Mouse (Mus musculus): Measurements from ENCODE around the gene Itih5.

The Itih5 gene

GRCm38 (mm10) chr2:10153201-10154075 lies at the start of gene Itih5:
Gene Itih5, plus strand, starts transcription at chr2:10153571.
- peak; percentile 64 for DNase-seq

GRCm38 (mm10) chr2:10108535-10109189 lies 44.7 kb upstream of the Itih5 start:
- DNase-seq = no peak

- DNase-seq = no peak
These were observed 34.6 kb upstream of the Itih5 start for GRCm38 (mm10) chr2:10118751-10119150.

GRCm38 (mm10) chr2:10119276-10119675 lies 34.1 kb upstream of the Itih5 start:
- peak; percentile 18 for DNase-seq

- no peak for DNase-seq
These were observed 31.5 kb upstream of the Itih5 start for GRCm38 (mm10) chr2:10121826-10122225.

GRCm38 (mm10) chr2:10126122-10126521 lies 27.2 kb upstream of the Itih5 start:
- DNase-seq = no peak

GRCm38 (mm10) chr2:10127471-10127870 lies 25.9 kb upstream of the Itih5 start:
- no peak for DNase-seq

GRCm38 (mm10) chr2:10128571-10128970 lies 24.8 kb upstream of the Itih5 start:
- no peak for DNase-seq

GRCm38 (mm10) chr2:10130341-10130990 lies 22.9 kb upstream of the Itih5 start:
- DNase-seq = no peak

- no peak for DNase-seq
These were observed 22.1 kb upstream of the Itih5 start, which contains the start of gene Itih2 for GRCm38 (mm10) chr2:10131296-10131695. Gene Itih2, minus strand, starts transcription at chr2:10131396.

- DNase-seq = no peak
These were observed 21.2 kb upstream of the Itih5 start for GRCm38 (mm10) chr2:10132128-10132527.

- no peak for DNase-seq
These were observed 19.4 kb upstream of the Itih5 start for GRCm38 (mm10) chr2:10133941-10134340.

- DNase-seq = no peak
These were observed 16.1 kb upstream of the Itih5 start for GRCm38 (mm10) chr2:10137320-10137719.

- DNase-seq = peak; percentile 66
These were observed 12.9 kb upstream of the Itih5 start for GRCm38 (mm10) chr2:10140456-10140855.

- peak; percentile 60 for DNase-seq
These were observed 10.6 kb upstream of the Itih5 start for GRCm38 (mm10) chr2:10142472-10143454.

GRCm38 (mm10) chr2:10145514-10145913 lies 7.9 kb upstream of the Itih5 start:
- DNase-seq = no peak

- no peak for DNase-seq
These were observed 6.2 kb upstream of the Itih5 start for GRCm38 (mm10) chr2:10147176-10147575.

- DNase-seq = no peak
These were observed 781 bp upstream of the Itih5 start for GRCm38 (mm10) chr2:10152590-10152989.

- no peak for DNase-seq
These were observed 3.8 kb downstream of the Itih5 start for GRCm38 (mm10) chr2:10157184-10157583.

- DNase-seq = no peak
These were observed 8.6 kb downstream of the Itih5 start for GRCm38 (mm10) chr2:10162011-10162410.

GRCm38 (mm10) chr2:10166635-10167034 lies 13.3 kb downstream of the Itih5 start:
- DNase-seq = no peak

- DNase-seq = no peak
These were observed 13.9 kb downstream of the Itih5 start for GRCm38 (mm10) chr2:10167283-10167682.
